Mouse (Mus musculus) cerebellum, postnatal 36 days (tissue): ENCODE results near the gene Galntl6.
A peak's percentile ranks its signal among the peaks of the same experiment; 100 is the strongest.

Experiments used
- DNase-seq, 2 experiments: peaks; one replicate each; pipeline ENCODE4 v3.0.0; 2021 to 2022; ENCODE audit warnings: mixed read lengths in 2 of 2

Gene Galntl6

DNA sequence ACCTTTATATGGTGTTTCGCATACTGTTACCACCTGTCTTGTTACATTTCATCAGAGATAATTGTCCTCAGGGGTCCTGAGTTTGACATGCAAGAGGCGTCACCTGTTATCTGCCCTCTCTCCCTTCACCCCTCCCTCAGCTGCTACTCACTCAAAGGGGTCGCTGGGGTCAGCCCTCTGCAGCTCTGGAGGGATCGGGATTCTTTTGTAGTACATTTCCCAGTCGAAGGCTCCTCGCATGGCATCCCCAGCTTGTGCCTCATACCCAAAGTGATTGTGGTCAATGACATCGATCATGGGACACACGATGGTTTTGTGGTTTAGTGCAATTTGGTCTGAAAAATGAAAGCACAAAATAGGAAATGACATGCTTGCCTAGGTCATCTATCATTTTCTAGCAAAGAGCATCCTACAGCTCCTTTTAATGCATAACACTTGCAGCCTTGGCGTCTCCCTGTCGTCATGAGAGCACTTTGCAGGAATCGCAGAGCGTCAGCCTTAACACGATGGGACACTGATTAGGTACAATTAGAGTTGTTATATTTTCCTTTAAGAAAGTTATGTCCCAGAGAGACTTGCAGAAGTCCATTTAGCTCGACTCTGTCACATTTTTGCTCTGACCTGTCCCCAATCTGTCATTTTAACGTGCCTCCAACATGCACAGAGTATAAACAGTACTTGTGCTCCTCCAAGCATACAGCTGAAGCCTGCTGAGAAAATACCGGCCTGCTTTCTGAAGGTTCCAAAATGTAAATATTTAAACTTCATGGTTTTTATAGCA is 954.1 kb downstream of the Galntl6 start:
- DNase-seq: no peak

- DNase-seq: no peak
These were observed 956.9 kb downstream of the Galntl6 start for GRCm38 (mm10) chr8:57955501-57955900.

- DNase-seq: no peak
These were observed 971.3 kb downstream of the Galntl6 start for GRCm38 (mm10) chr8:57941113-57941512.

GRCm38 (mm10) chr8:57939856-57940420 is 972.5 kb downstream of the Galntl6 start:
- no peak for DNase-seq

GRCm38 (mm10) chr8:57939177-57939855 is 973.1 kb downstream of the Galntl6 start:
- peak; percentile 73 to 87 for DNase-seq

DNA sequence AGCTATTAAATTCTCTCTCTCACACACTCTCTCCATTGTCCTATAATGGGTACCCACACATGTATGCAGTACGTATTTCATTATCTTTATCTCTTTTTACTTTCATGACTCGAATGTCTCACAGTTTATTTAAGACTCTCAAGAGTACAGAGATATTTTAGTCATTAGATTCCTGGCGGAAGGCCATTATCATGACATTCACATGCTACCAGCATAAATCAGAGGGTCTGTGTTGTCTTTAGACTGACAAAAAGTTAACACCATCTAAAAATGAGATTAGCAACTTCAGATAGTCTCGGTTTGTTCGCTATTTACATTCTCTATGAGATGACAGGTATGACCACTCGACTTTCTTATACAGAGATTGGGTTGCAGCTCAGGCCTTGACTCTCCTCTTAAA is 985.4 kb downstream of the Galntl6 start:
- no peak for DNase-seq

- DNase-seq: no peak
These were observed 988.9 kb downstream of the Galntl6 start for GRCm38 (mm10) chr8:57923556-57923955.

GRCm38 (mm10) chr8:57923130-57923529 is 989.3 kb downstream of the Galntl6 start:
- DNase-seq: no peak

- no peak for DNase-seq
These were observed 990.0 kb downstream of the Galntl6 start for GRCm38 (mm10) chr8:57922214-57923070.

DNA sequence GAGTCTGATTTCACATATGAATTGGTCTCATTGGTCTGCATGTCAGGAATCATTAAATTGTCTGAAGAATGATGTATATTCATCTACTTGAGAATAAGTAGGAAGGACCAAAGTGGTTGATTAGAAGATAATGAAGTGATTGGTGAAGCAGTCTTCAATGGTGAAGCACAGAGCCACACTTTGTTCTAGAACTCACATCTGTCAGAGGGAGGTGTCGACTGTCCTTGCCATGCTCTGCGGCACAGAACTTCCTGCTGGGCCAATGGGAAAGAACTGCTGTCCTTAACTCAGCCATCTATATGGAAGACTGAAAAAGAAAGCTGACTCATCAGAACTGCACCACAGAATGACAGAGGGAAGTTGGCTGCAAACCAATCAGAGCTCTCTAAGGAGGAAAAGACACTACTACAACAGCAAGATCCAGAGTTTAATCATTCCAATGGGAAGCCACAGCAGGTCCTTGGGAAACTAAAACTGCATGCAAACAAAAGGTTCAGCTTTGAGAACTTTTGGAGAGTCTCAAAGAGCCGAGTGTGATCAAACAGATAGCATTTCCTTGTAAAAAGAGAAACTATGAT is 992.0 kb downstream of the Galntl6 start:
- no peak for DNase-seq

DNA sequence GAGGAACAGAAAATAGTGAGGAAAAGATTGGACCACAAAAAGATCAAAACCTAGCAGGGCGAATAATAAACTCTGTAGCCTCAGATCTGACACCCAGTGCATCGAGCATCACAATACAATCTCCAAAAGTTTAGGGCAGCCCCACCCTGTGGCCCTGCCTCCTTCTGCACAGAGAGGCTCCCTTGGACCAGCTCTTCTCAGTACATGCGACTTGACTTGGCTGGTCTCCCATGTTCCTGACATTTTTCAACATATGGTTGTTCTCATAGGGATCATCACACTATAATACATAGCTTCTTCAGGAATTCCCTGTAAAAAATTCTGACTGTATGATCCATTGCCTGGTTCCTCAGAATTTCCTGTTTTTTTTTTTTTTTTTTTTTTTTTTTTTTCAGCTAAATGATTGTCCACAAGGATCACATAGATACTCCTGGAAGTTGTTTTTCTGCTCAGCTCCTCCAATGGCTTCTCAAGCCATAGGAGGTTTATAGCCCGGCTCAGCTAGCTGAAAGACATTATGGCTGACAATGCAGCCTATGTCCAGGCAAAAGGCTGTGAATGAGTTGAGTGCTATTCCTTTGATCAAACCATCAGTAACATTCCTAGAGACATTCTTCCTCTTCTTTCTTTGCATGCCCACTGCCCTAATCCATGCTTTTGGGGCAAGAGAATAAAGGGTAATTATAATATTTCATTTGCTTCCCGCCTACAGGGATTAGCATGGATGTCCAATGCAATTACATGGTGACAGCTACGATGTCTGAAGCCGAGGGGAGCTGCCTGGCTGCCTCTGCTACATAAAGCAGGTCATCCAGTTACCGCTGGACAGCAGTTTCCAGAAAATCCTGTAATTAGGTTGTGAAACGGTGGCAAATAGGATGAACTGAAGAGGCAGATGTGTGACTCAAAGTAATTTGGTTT is 993.5 kb downstream of the Galntl6 start:
- DNase-seq: no peak

- DNase-seq: no peak
These were observed 1019.1 kb downstream of the Galntl6 start for GRCm38 (mm10) chr8:57893360-57893759.

GRCm38 (mm10) chr8:57892115-57892514 is 1020.3 kb downstream of the Galntl6 start:
- DNase-seq: no peak

GRCm38 (mm10) chr8:57890159-57890558 is 1022.3 kb downstream of the Galntl6 start:
- DNase-seq: no peak

- no peak for DNase-seq
These were observed 1023.6 kb downstream of the Galntl6 start for GRCm38 (mm10) chr8:57888831-57889230.

DNA sequence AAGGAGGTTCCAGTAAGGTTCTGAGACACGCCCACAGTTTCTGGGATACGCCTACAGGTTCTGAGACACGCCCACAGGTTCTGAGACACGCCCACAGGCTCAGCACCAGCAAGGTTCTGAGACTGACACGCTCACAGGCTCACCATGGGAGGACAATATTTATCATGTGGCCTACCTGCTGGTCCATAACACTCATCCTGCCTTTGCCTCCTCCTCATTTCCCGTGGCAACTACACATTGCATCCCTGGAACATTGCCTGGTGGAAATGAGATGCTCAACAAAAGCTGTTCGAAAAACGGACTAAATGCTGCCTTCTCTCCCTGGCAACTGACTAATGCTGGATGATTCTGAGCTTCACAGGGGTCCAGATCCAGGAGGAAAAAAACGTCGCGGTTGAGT is 1033.0 kb downstream of the Galntl6 start:
- DNase-seq: peak; percentile 22 to 37

DNA sequence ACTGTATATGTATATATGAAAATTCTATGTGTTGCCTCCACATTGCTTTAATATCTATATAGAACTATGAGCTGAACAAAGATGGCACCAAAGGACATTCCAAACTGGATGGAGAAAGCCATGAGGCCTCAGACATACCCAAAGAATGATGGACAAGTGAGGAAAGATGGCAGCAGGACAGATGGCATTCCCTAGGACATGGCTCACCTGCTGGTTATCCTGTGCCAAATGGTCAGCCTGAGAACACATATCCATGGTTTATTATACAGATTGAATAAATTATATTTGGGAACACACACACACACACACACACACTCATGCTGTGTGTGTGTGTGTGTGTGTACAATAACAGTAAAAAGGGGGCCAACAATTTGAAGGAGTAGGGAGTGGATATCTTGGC is 1063.4 kb downstream of the Galntl6 start:
- DNase-seq: peak; percentile 30 to 39

- peak; percentile 42 to 58 for DNase-seq
These were observed 1069.0 kb downstream of the Galntl6 start for GRCm38 (mm10) chr8:57843461-57843860.

DNA sequence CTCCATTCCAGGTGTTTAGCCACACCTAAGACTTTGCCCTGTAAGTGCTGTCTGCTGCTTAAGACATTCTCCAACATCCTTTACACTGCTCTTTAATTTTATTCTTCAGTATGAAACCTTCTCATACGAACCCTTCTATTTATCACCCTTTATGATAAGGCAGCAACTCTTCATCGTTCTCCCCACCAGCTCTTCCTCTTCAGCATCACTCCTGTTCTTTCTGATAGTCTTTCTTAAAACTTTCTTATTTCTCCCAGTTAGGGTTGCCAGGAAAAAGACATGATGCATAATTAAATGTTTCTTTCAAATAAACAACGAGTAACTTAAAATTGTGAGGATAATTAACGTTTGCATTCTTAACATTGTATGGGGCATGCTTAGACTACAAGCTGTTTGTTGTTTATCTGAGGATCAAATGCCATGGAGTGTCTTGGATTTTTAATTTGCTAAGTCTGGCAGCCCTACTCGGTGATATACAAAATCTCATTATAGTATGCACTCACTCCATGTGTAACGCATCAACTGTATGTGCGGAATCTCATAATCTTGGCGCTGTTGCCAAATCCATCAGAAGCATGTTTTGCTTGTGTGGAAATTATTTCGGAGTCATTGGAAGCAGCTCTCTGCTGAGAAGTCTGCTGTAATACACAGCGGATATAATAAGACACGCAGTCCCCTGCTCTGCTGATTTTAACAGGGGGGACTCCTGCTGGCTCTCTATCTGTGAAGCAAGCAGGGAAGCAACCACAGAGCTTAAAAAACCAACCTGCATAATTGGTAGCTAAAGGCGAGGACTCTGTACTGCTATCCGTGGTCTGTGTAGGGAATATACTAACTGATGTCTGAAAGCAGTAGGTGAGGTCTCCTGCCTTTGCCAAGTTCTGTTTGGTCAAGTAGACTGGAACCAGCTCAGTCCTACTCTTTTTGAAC is 1069.7 kb downstream of the Galntl6 start:
- peak in 1 of 2 experiments; percentile 46 for DNase-seq

DNA sequence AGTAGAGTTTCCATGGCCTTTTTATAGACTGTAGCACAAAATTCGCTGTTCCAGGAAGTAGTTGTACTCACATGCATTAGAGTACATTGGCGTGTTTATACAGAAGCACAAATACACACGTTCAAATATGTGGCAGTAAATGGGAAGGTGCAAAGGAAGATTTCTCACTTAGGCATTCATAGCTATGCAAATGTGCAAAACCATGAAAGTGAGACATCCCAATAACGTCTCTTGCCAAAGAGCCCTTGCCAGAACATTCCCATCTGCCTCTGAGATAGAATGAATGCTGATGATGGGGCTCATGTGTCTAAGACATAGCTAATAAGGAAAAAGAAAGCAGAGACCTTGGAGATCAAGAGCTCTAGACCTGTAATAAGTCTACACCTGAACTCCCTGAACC is 1071.0 kb downstream of the Galntl6 start:
- DNase-seq: no peak
